Mouse (Mus musculus): ENCODE measurements around the gene Egln2. TPM values are rescaled to one million over a fixed set of nuclear protein-coding genes. Genes with fewer than 3 reads are reported as not detected.

Egln2 gene
- polyA plus RNA-seq, 1 experiment from 2014 or later: 97.4 TPM

- DNase-seq (ENCODE audit: low spot score): peak; percentile 85
- H3K27ac ChIP-seq: peak overlapping the region; percentile 99
- no peaks in the 10 kb centered on the region for H3K27me3 ChIP-seq (ENCODE audit: insufficient read depth, poor library complexity, severe bottlenecking)
- WGBS: under 1% methylated on average over 43 of the region's 43 CpGs
- H3K4me1 ChIP-seq (replicated peaks): peaks cover 54% of the 10 kb centered on the region
- no peaks in the 10 kb centered on the region for H3K9me3 ChIP-seq
- H3K4me3 ChIP-seq: peak overlapping the region; percentile 69
- H3K36me3 ChIP-seq: peaks cover 54% of the 10 kb centered on the region
Observed at GRCm38 (mm10) chr7:27166229-27166613, 381 bp downstream of the Egln2 start.

- no peaks in the 10 kb centered on the region for H3K27me3 ChIP-seq (ENCODE audit: insufficient read depth, poor library complexity, severe bottlenecking)
- H3K4me1 ChIP-seq (replicated peaks): peaks cover 60% of the 10 kb centered on the region
- H3K36me3 ChIP-seq: peaks cover 54% of the 10 kb centered on the region
- peak; percentile 23 for DNase-seq (ENCODE audit: low spot score)
- H3K9me3 ChIP-seq: no peaks in the 10 kb centered on the region
- peak overlapping the region; percentile 69 for H3K4me3 ChIP-seq
- 5% methylated on average over 8 of the region's 8 CpGs for WGBS
- H3K27ac ChIP-seq: peak overlapping the region; percentile 99
Observed at GRCm38 (mm10) chr7:27165696-27166095, 906 bp downstream of the Egln2 start.

GRCm38 (mm10) chr7:27165007-27165655, 1.5 kb downstream of the Egln2 start:
- Histone ChIP-seq H3K27me3 (ENCODE audit: insufficient read depth, poor library complexity, severe bottlenecking) (no peaks in the 10 kb centered on the region), H3K4me1 (replicated peaks) (peaks cover 65% of the 10 kb centered on the region), H3K4me3 (peak overlapping the region; percentile 69), H3K9me3 (no peaks in the 10 kb centered on the region), H3K27ac (peak overlapping the region; percentile 99), H3K36me3 (peaks cover 52% of the 10 kb centered on the region)
- 79% methylated on average over 23 of the region's 23 CpGs for WGBS
- no peak for DNase-seq (ENCODE audit: low spot score)

GRCm38 (mm10) chr7:27164112-27164947, 2.3 kb downstream of the Egln2 start:
- Histone ChIP-seq H3K27ac (peak overlapping the region; percentile 99), H3K9me3 (no peaks in the 10 kb centered on the region), H3K4me1 (replicated peaks) (peaks cover 68% of the 10 kb centered on the region), H3K36me3 (peaks cover 59% of the 10 kb centered on the region), H3K4me3 (peak overlapping the region; percentile 69), H3K27me3 (ENCODE audit: insufficient read depth, poor library complexity, severe bottlenecking) (no peaks in the 10 kb centered on the region)
- no peak for DNase-seq (ENCODE audit: low spot score)
- 79% methylated on average over 33 of the region's 33 CpGs for WGBS

GRCm38 (mm10) chr7:27163450-27163805, 3.2 kb downstream of the Egln2 start:
- no peak for DNase-seq (ENCODE audit: low spot score)
- Histone ChIP-seq H3K4me3 (peak overlapping the region; percentile 69; the same call in 1 of the 2 replicates), H3K36me3 (peaks cover 65% of the 10 kb centered on the region), H3K27me3 (ENCODE audit: insufficient read depth, poor library complexity, severe bottlenecking) (no peaks in the 10 kb centered on the region), H3K9me3 (no peaks in the 10 kb centered on the region), H3K4me1 (replicated peaks) (peaks cover 68% of the 10 kb centered on the region), H3K27ac (no peak overlapping the region)
- WGBS: 89% methylated on average over 5 of the region's 5 CpGs

GRCm38 (mm10) chr7:27162780-27163449, 3.7 kb downstream of the Egln2 start:
- Histone ChIP-seq H3K4me3 (peak overlapping the region; percentile 69), H3K36me3 (peaks cover 70% of the 10 kb centered on the region), H3K4me1 (replicated peaks) (peaks cover 68% of the 10 kb centered on the region), H3K9me3 (no peaks in the 10 kb centered on the region), H3K27ac (no peak overlapping the region), H3K27me3 (ENCODE audit: insufficient read depth, poor library complexity, severe bottlenecking) (no peaks in the 10 kb centered on the region)
- DNase-seq (ENCODE audit: low spot score): no peak
- 85% methylated on average over 5 of the region's 5 CpGs for WGBS

- Histone ChIP-seq H3K9me3 (no peaks in the 10 kb centered on the region), H3K36me3 (peaks cover 80% of the 10 kb centered on the region), H3K27me3 (ENCODE audit: insufficient read depth, poor library complexity, severe bottlenecking) (no peaks in the 10 kb centered on the region), H3K4me3 (0 out of 2 replicates have a peak overlapping the region, but pooled peaks have one; percentile 6), H3K4me1 (replicated peaks) (peaks cover 60% of the 10 kb centered on the region), H3K27ac (no peak overlapping the region)
- DNase-seq (ENCODE audit: low spot score): no peak
- WGBS: 86% methylated on average over 4 of the region's 4 CpGs
Observed at GRCm38 (mm10) chr7:27161744-27162143, 4.9 kb downstream of the Egln2 start.

- H3K27me3 ChIP-seq (ENCODE audit: insufficient read depth, poor library complexity, severe bottlenecking): no peaks in the 10 kb centered on the region
- DNase-seq (ENCODE audit: low spot score): no peak
- no peaks in the 10 kb centered on the region for H3K9me3 ChIP-seq
- no peak overlapping the region for H3K27ac ChIP-seq
- WGBS: 83% methylated on average over 3 of the region's 3 CpGs
- peaks cover 60% of the 10 kb centered on the region for H3K4me1 ChIP-seq (replicated peaks)
- peaks cover 81% of the 10 kb centered on the region for H3K36me3 ChIP-seq
- no peak overlapping the region for H3K4me3 ChIP-seq
Observed at GRCm38 (mm10) chr7:27160921-27161320, 5.7 kb downstream of the Egln2 start.

- peak; percentile 85 for DNase-seq (ENCODE audit: low spot score)
- no peaks in the 10 kb centered on the region for H3K27me3 ChIP-seq (ENCODE audit: insufficient read depth, poor library complexity, severe bottlenecking)
- 19% methylated on average over 8 of the region's 8 CpGs for WGBS
- peaks cover 75% of the 10 kb centered on the region for H3K36me3 ChIP-seq
- peaks cover 50% of the 10 kb centered on the region for H3K4me1 ChIP-seq (replicated peaks)
- H3K27ac ChIP-seq: 0 out of 2 replicates have a peak overlapping the region, but pooled peaks have one; percentile 0
- no peak overlapping the region for H3K4me3 ChIP-seq
- H3K9me3 ChIP-seq: no peaks in the 10 kb centered on the region
Observed at GRCm38 (mm10) chr7:27159882-27160281, 6.7 kb downstream of the Egln2 start.

- Histone ChIP-seq H3K27me3 (ENCODE audit: insufficient read depth, poor library complexity, severe bottlenecking) (no peaks in the 10 kb centered on the region), H3K9me3 (no peaks in the 10 kb centered on the region), H3K27ac (no peak overlapping the region), H3K36me3 (peaks cover 69% of the 10 kb centered on the region), H3K4me3 (no peak overlapping the region), H3K4me1 (replicated peaks) (peaks cover 43% of the 10 kb centered on the region)
- WGBS: 95% methylated on average over 6 of the region's 6 CpGs
- no peak for DNase-seq (ENCODE audit: low spot score)
Observed at GRCm38 (mm10) chr7:27159256-27159655, 7.3 kb downstream of the Egln2 start.

- 95% methylated on average over 9 of the region's 9 CpGs for WGBS
- Histone ChIP-seq H3K27me3 (ENCODE audit: insufficient read depth, poor library complexity, severe bottlenecking) (no peaks in the 10 kb centered on the region), H3K9me3 (no peaks in the 10 kb centered on the region), H3K36me3 (peaks cover 58% of the 10 kb centered on the region), H3K4me1 (replicated peaks) (peaks cover 33% of the 10 kb centered on the region), H3K4me3 (no peak overlapping the region), H3K27ac (no peak overlapping the region)
- no peak for DNase-seq (ENCODE audit: low spot score)
Observed at GRCm38 (mm10) chr7:27158171-27158570, 8.4 kb downstream of the Egln2 start.

GRCm38 (mm10) chr7:27156005-27156404, 10.6 kb downstream of the Egln2 start:
- no peak for DNase-seq (ENCODE audit: low spot score)
- 83% methylated on average over 13 of the region's 13 CpGs for WGBS
- Histone ChIP-seq H3K9me3 (no peaks in the 10 kb centered on the region), H3K4me3 (no peak overlapping the region), H3K27ac (no peak overlapping the region), H3K36me3 (peaks cover 36% of the 10 kb centered on the region), H3K27me3 (ENCODE audit: insufficient read depth, poor library complexity, severe bottlenecking) (no peaks in the 10 kb centered on the region), H3K4me1 (replicated peaks) (peaks cover 11% of the 10 kb centered on the region)

Data from hindbrain, embryonic 10.5 days (tissue).